Mouse (Mus musculus): ENCODE measurements around the gene Pitpnm1.

DNA sequence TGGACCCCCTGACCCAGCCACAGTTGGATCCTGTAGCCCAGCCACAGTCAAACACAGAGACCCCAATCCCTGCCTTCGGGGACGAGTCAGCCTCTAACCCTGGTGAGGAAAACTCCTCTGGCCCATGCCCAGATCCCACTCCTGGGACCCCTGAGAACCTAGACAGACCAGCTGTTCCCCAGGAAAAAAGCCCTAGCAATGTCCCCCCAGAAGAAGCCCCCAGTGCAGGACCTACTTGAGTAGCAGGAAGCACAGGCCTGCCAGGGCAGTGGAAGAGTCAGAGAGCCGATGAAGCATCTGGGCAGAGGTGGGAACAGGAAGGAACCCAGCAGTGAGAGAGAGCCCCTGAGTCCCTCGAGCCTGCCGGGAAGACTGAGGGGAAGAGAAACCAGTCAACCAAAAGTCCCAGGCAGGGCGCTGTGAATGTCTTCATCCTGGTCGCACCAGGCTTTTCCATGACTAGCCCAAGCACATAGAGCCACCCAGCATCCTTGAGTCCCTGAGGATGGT, 44.0 kb downstream of the Pitpnm1 start, which contains the start of gene Cabp4:
- TF ChIP-seq CTCF (IDR thresholded peaks at IDR 0.05; ENCODE audit: extremely low read depth, insufficient read depth, insufficient read length, insufficient replicate concordance) (no peak), POLR2A (IDR thresholded peaks at IDR 0.05; ENCODE audit: low read depth, low read length) (no peak)
